Mouse (Mus musculus): ENCODE data around the gene Zic4. TPM values are rescaled to one million over a fixed set of nuclear protein-coding genes. Genes with fewer than 3 reads are reported as not detected.

Zic4 gene
- polyA plus RNA-seq, 1 experiment from 2014 or later = 46.7 TPM

- Histone ChIP-seq H3K4me2 (ENCODE audit: low read depth, low read length) (peak overlapping the region; percentile 68), H3K4me3 (ENCODE audit: low read depth, low read length) (peak overlapping the region; percentile 44), H3K9ac (replicated peaks; ENCODE audit: low read depth, low read length) (peak overlapping the region; percentile 80), H3K27me3 (ENCODE audit: control insufficient read depth, insufficient read depth, low read length) (peaks cover 10% of the 10 kb centered on the region; the same call in 1 of the 2 replicates), H3K4me1 (ENCODE audit: control insufficient read depth, insufficient read depth, low read length) (peaks cover 7% of the 10 kb centered on the region; the same call in 1 of the 2 replicates), H3K36me3 (ENCODE audit: control insufficient read depth, insufficient read depth, low read length) (no peaks in the 10 kb centered on the region), H3K27ac (ENCODE audit: low read depth, low read length) (peak overlapping the region; percentile 96), H3K9me3 (ENCODE audit: control insufficient read depth, low read length) (no peaks in the 10 kb centered on the region)
- ATAC-seq (ENCODE audit: low read depth) = peak; percentile 45
- WGBS = 1% methylated on average over 57 of the region's 76 CpGs
These were observed 19.3 kb downstream of the Zic4 start for GRCm38 (mm10) chr9:91381284-91382110.

GRCm38 (mm10) chr9:91382111-91382379, 19.8 kb downstream of the Zic4 start:
- Histone ChIP-seq H3K9ac (replicated peaks; ENCODE audit: low read depth, low read length) (peak overlapping the region; percentile 80), H3K4me1 (ENCODE audit: control insufficient read depth, insufficient read depth, low read length) (peaks cover 8% of the 10 kb centered on the region; the same call in 1 of the 2 replicates), H3K4me2 (ENCODE audit: low read depth, low read length) (peak overlapping the region; percentile 68), H3K4me3 (ENCODE audit: low read depth, low read length) (peak overlapping the region; percentile 44), H3K27ac (ENCODE audit: low read depth, low read length) (peak overlapping the region; percentile 96), H3K36me3 (ENCODE audit: control insufficient read depth, insufficient read depth, low read length) (no peaks in the 10 kb centered on the region), H3K9me3 (ENCODE audit: control insufficient read depth, low read length) (no peaks in the 10 kb centered on the region), H3K27me3 (ENCODE audit: control insufficient read depth, insufficient read depth, low read length) (peaks cover 9% of the 10 kb centered on the region; the same call in 1 of the 2 replicates)
- WGBS = 2% methylated on average over 2 of the region's 2 CpGs
- no peak for ATAC-seq (ENCODE audit: low read depth)

GRCm38 (mm10) chr9:91382471-91383255, 20.4 kb downstream of the Zic4 start:
- WGBS = 3% methylated on average over 24 of the region's 24 CpGs
- peak overlapping the region; percentile 68 for H3K4me2 ChIP-seq (ENCODE audit: low read depth, low read length)
- peak overlapping the region; percentile 96 for H3K27ac ChIP-seq (ENCODE audit: low read depth, low read length)
- peaks cover 13% of the 10 kb centered on the region; the same call in 1 of the 2 replicates for H3K27me3 ChIP-seq (ENCODE audit: control insufficient read depth, insufficient read depth, low read length)
- peak overlapping the region; percentile 80 for H3K9ac ChIP-seq (replicated peaks; ENCODE audit: low read depth, low read length)
- H3K36me3 ChIP-seq (ENCODE audit: control insufficient read depth, insufficient read depth, low read length) = no peaks in the 10 kb centered on the region
- H3K4me3 ChIP-seq (ENCODE audit: low read depth, low read length) = peak overlapping the region; percentile 44
- no peak for ATAC-seq (ENCODE audit: low read depth)
- H3K4me1 ChIP-seq (ENCODE audit: control insufficient read depth, insufficient read depth, low read length) = peaks cover 13% of the 10 kb centered on the region; the same call in 1 of the 2 replicates
- H3K9me3 ChIP-seq (ENCODE audit: control insufficient read depth, low read length) = no peaks in the 10 kb centered on the region

GRCm38 (mm10) chr9:91383441-91384135, 21.4 kb downstream of the Zic4 start:
- H3K9me3 ChIP-seq (ENCODE audit: control insufficient read depth, low read length) = no peaks in the 10 kb centered on the region
- H3K4me2 ChIP-seq (ENCODE audit: low read depth, low read length) = peak overlapping the region; percentile 68
- WGBS = 2% methylated on average over 28 of the region's 28 CpGs
- H3K4me3 ChIP-seq (ENCODE audit: low read depth, low read length) = peak overlapping the region; percentile 44; the same call in 1 of the 2 replicates
- H3K27ac ChIP-seq (ENCODE audit: low read depth, low read length) = peak overlapping the region; percentile 96
- peak overlapping the region; percentile 80 for H3K9ac ChIP-seq (replicated peaks; ENCODE audit: low read depth, low read length)
- H3K36me3 ChIP-seq (ENCODE audit: control insufficient read depth, insufficient read depth, low read length) = no peaks in the 10 kb centered on the region
- H3K4me1 ChIP-seq (ENCODE audit: control insufficient read depth, insufficient read depth, low read length) = peaks cover 12% of the 10 kb centered on the region; the same call in 1 of the 2 replicates
- H3K27me3 ChIP-seq (ENCODE audit: control insufficient read depth, insufficient read depth, low read length) = peaks cover 14% of the 10 kb centered on the region
- peak; percentile 43 for ATAC-seq (ENCODE audit: low read depth)

GRCm38 (mm10) chr9:91384136-91384500, 21.9 kb downstream of the Zic4 start:
- Histone ChIP-seq H3K9me3 (ENCODE audit: control insufficient read depth, low read length) (no peaks in the 10 kb centered on the region), H3K27me3 (ENCODE audit: control insufficient read depth, insufficient read depth, low read length) (peaks cover 18% of the 10 kb centered on the region), H3K4me1 (ENCODE audit: control insufficient read depth, insufficient read depth, low read length) (peaks cover 10% of the 10 kb centered on the region; the same call in 1 of the 2 replicates), H3K9ac (replicated peaks; ENCODE audit: low read depth, low read length) (peak overlapping the region; percentile 80), H3K27ac (ENCODE audit: low read depth, low read length) (peak overlapping the region; percentile 96), H3K4me2 (ENCODE audit: low read depth, low read length) (peak overlapping the region; percentile 68), H3K4me3 (ENCODE audit: low read depth, low read length) (peak overlapping the region; percentile 44; the same call in 1 of the 2 replicates), H3K36me3 (ENCODE audit: control insufficient read depth, insufficient read depth, low read length) (no peaks in the 10 kb centered on the region)
- 2% methylated on average over 30 of the region's 30 CpGs for WGBS
- peak; percentile 57 for ATAC-seq (ENCODE audit: low read depth)

GRCm38 (mm10) chr9:91384693-91385560, 22.7 kb downstream of the Zic4 start:
- H3K4me1 ChIP-seq (ENCODE audit: control insufficient read depth, insufficient read depth, low read length) = peaks cover 10% of the 10 kb centered on the region; the same call in 1 of the 2 replicates
- peaks cover 22% of the 10 kb centered on the region for H3K27me3 ChIP-seq (ENCODE audit: control insufficient read depth, insufficient read depth, low read length)
- no peak overlapping the region for H3K9ac ChIP-seq (replicated peaks; ENCODE audit: low read depth, low read length)
- no peak overlapping the region for H3K4me3 ChIP-seq (ENCODE audit: low read depth, low read length)
- ATAC-seq (ENCODE audit: low read depth) = no peak
- no peaks in the 10 kb centered on the region for H3K36me3 ChIP-seq (ENCODE audit: control insufficient read depth, insufficient read depth, low read length)
- 11% methylated on average over 4 of the region's 4 CpGs for WGBS
- peak overlapping the region; percentile 68 for H3K4me2 ChIP-seq (ENCODE audit: low read depth, low read length)
- H3K27ac ChIP-seq (ENCODE audit: low read depth, low read length) = peak overlapping the region; percentile 96
- H3K9me3 ChIP-seq (ENCODE audit: control insufficient read depth, low read length) = no peaks in the 10 kb centered on the region

- WGBS = 5% methylated on average over 8 of the region's 8 CpGs
- Histone ChIP-seq H3K27me3 (ENCODE audit: control insufficient read depth, insufficient read depth, low read length) (peaks cover 30% of the 10 kb centered on the region), H3K9me3 (ENCODE audit: control insufficient read depth, low read length) (no peaks in the 10 kb centered on the region), H3K4me2 (ENCODE audit: low read depth, low read length) (no peak overlapping the region; the same call in 1 of the 2 replicates), H3K27ac (ENCODE audit: low read depth, low read length) (peak overlapping the region; percentile 96), H3K4me3 (ENCODE audit: low read depth, low read length) (no peak overlapping the region), H3K36me3 (ENCODE audit: control insufficient read depth, insufficient read depth, low read length) (no peaks in the 10 kb centered on the region), H3K9ac (replicated peaks; ENCODE audit: low read depth, low read length) (peak overlapping the region; percentile 17; the same call in 1 of the 2 replicates), H3K4me1 (ENCODE audit: control insufficient read depth, insufficient read depth, low read length) (peaks cover 10% of the 10 kb centered on the region; the same call in 1 of the 2 replicates)
- no peak for ATAC-seq (ENCODE audit: low read depth)
These were observed 23.6 kb downstream of the Zic4 start for GRCm38 (mm10) chr9:91385561-91386430.
